Mouse (Mus musculus) cerebellum, postnatal 25 days (tissue): ENCODE data around the gene Spaca3.

Experiments
- DNase-seq, 2 experiments: peaks; one replicate each; pipeline ENCODE4 v3.0.0; 2021; ENCODE audit warnings: mixed read lengths in 2 of 2

Spaca3 gene

GRCm38 (mm10) chr11:80858065-80858464 lies at the start of gene Spaca3:
TSS of gene Spaca3 (plus strand) at chr11:80858365.
- no peak for DNase-seq

DNA sequence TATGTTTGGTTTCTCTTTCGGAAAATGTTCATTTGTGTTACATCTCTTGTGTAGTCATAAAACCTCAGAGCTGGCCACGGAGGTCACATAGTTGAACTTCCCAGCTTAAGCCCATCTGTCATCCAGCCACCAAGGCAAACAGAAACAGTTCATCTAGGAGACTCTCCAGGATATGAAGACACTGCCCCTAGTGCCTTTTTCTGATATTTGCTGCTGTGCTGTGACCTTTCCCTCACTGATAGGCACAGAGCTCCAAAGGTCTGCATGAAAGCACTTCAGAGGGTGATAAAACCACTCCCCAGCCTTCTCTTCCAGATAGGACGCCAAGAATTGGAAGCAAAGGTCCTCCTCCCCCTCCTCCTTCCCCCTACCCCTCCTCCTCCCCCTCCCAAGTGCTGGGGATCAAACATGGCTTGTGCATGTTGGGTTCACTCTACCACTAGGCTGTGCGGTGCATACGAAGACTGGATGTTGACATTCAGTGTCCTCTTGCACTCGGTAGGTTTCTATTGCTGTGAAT lies 49.6 kb upstream of the Spaca3 start:
- no peak for DNase-seq

DNA sequence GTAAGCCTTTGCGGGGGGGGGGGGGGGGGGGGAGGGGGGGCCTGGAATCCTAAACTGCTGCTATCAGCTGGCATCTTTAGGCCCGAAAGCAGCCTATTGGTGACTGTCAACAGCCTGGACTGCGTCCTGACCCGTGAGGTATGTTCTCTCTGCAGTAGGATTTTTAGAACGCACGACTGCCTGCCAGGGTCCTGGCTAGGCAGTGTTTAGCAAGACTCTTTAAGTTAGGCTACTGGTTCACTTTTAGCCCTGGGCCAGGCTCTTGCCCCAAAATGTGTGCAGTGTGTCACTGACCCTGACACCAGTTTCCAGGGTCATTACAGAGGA lies 48.5 kb upstream of the Spaca3 start:
- no peak for DNase-seq

- DNase-seq: peak in 1 of 2 experiments; percentile 16
Observed at GRCm38 (mm10) chr11:80809993-80810821, 48.0 kb upstream of the Spaca3 start, which contains the start of gene Tmem98. TSS of gene Tmem98 (plus strand) at chr11:80810175.

DNA sequence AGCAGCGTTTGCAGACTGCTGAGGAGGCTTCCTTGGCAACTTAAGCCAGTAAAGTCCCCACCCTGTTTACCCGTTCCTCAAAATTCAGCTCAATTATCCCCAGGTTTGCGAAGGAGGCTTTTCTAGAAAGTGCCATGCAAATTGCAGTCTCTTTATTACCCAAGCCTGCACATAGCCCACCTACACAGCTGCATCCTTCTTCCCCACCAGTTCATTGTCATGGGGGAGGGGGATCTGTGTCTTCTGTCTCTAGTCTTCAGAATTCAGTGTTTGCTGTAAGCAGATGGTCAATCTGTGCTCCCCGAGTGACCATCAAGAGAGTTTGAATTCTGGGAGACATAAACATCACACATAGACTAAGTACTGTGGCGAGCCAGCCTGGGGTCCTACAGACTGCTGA lies 47.0 kb upstream of the Spaca3 start:
- no peak for DNase-seq

DNA sequence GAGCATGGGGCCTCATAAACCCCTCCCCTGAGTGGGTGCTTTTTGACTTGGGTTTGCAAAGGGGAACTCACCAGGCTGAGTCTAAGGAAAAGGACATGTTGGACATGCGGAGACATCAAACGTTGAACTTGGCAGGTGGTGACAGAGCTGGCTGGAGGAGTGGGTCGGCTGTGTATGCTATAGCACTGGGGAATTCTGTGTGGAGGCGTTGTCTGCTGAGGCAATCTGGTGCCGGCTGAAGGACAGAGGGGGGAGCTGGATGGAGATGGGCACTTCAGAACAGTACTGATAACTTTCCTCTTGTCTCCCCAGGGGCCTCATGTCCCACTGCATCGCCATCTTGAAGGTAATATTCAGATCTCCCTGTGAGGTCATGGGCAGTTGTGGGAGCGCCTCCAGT lies 42.8 kb upstream of the Spaca3 start:
- no peak for DNase-seq

DNA sequence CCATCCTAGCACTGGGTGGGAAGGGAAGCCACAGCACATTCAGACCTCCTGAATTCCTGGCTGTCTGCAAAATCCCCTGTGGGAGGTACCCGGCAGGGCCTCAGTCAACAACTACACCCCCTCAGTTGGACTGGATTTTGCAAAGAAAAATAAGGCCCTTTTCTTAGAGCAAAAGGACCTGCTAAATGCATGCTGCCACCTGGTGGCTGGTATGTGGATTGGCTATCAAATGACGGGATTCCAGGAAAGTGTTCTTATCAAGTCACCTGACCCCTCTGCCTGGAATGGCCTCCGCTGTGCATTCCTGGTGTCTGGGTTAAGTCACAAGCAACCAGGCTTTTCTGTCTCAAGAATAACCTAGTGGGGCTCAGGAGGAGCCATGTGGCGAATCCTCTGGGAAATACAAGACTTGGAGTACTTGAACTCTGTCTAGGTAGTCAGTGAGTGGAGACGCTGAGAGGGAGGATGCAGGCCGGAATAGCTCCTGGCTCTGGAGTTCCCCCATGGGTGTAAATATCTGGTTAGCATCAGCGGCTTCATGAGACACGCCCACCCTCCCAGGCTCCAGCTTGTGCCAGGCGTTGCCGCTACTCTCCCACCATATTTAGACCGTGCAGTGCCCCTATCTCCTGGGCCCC lies 40.0 kb upstream of the Spaca3 start:
- peak; percentile 67 to 77 for DNase-seq

- no peak for DNase-seq
Observed at GRCm38 (mm10) chr11:80820085-80820484, 38.1 kb upstream of the Spaca3 start.

DNA sequence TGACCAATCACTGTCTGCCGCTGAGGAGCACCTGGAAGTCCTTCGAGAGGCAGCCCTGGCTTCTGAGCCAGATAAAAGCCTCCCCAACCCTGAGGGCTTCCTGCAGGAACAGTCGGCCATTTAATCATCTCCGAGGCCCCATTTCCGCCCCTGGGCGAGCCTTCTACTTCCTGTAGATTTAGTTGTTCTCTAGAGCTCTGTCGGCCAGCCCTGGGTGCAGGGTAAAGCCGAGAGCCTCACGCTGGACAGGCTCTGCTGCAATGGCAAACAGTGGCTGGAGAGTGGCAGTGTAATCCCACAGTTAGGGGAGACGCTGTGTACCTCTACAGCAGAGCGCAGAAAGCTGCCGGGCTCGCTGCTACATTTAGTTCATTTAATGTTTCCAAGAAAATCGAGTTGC lies 36.9 kb upstream of the Spaca3 start:
- peak; percentile 32 to 57 for DNase-seq

GRCm38 (mm10) chr11:80821794-80822193 lies 36.4 kb upstream of the Spaca3 start:
- no peak for DNase-seq

DNA sequence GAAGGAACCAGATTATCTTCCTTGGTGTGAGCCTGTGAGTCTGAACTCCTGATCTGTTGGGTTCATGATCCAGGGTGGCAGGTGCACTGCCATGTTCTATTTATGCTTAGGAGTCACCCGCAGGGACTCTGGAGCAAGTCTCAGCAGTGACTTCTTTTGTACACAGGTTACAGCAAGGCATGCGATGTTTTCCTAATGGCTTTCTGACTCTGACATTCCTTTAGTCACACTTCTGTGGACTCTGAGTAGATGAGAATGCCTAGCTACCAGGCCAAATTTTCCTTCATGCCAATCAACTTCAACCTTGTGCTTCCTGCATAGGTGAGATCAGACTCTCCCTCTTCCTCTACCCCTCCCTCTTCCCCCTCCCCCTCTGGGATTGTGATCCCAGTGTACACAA lies 22.8 kb upstream of the Spaca3 start:
- no peak for DNase-seq

- DNase-seq: no peak
Observed at GRCm38 (mm10) chr11:80835841-80836240, 22.3 kb upstream of the Spaca3 start.

- DNase-seq: no peak
Observed at GRCm38 (mm10) chr11:80838724-80839123, 19.4 kb upstream of the Spaca3 start.

DNA sequence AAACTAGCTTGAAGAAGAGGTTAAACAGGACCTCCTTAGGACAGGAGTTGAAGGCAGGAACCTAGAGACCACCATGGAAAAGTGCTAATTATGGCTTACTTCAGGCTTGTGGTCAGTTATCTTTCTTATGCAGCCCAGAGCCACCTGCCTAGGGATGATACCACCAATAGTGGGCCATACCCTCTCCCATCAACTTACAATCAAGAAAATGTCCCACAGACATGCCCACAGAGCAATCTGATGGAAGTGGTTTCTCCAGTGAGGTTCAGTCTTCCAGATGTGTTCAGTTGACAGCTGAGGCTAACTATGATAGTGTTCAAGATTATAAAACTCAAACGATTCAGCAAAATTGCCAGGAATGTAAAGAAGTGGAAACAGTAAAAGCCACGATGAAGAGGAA lies 14.7 kb upstream of the Spaca3 start:
- no peak for DNase-seq

DNA sequence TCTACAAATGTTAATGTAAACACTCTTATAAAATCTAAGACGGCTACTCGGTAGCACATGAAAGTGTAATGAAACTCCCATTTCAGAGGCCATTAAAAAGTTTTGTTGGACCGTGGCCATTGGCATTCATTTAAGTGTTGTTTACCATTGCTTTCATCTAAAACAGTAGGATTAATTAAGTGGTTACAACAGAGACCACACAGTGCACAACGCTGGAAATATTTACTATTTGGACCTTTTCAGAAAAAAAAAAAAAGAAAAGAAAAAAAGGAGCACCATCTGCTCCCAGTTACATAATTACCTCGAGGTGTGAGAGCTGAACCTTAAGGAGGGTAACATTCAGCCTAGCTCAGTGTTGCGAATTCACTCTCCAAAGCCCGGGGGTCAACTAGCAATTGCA lies 12.7 kb upstream of the Spaca3 start:
- DNase-seq: no peak

DNA sequence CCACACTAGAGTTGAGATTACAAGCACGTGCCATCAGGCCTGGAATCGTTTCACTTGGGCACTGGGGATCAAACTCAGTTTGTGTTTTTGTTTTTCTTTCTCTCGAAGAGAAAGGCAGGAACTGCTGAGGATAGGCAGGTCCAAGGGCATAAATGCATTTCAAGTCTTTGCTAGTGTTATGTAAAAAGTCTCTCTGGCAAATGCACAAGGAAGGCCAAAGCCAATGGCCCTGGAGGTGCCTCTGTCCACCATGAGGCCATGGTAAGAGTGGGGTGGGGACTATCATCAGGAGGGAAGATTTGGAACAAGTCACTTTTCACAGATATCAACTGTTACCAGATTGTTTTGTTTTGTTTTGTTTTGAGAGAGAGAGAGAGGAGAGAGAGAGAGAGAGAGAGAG lies 12.1 kb upstream of the Spaca3 start:
- no peak for DNase-seq

DNA sequence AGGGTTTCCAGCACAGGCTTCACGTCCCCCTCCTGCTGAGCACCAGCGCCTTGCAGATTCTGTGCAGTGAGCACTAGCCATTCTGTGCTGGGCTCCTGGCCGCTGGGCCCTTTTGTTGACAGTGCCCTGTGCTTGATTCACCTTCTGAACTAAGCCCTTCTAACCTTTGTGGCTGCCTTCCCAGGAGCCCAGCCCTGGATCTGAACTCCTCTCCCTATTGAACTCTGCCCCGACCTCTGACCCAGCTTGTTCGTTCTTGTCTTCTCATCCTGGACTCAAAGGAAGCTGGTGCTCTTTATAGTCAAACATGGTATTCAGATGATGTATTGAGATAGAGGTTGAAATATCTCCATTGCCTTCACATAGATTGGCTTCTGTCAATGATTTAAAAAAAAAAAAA lies 10.0 kb upstream of the Spaca3 start:
- no peak for DNase-seq

- no peak for DNase-seq
Observed at GRCm38 (mm10) chr11:80851859-80852258, 6.3 kb upstream of the Spaca3 start.

DNA sequence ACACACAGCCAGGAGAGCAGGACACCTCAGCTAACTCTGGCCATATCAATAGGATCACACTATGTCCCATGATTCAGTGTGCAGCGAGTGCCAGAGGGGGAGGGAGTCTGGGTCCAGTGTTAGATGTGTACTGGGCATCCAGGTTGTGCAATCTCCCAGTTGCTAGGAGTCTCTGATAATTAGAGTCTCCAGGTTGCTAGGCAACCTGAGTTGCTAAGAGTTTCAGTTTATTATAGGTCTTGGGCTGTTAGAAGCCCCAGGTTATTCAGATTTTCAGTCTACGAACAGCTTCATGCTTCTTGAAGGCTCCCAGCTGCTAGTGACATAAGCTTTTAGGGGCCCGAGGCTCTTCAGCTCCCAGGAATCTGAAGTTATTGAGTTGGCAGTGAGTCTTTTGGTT lies 5.2 kb upstream of the Spaca3 start:
- DNase-seq: no peak

DNA sequence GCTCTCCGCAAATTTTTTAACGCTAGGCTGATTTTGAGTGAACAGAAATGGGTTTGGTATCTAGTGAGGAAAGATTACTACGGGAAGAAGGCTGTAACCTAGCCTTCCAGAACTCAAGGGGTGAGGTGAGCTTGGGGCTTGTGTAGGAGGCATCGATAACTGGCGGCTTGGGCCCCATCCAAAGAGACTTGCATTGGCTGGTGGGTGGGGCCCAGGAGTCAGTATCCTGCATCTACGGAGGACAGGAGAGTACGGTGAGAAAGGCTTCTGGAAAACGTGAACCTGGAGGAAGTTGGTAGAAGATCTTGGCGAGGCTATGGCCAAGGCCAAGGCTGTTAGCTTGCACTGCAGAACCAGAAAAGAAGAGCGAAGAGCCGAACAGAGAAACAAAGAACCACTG lies 3.7 kb upstream of the Spaca3 start:
- DNase-seq: no peak

- DNase-seq: no peak
Observed at GRCm38 (mm10) chr11:80854908-80855307, 3.3 kb upstream of the Spaca3 start.

- DNase-seq: no peak
Observed at GRCm38 (mm10) chr11:80856827-80857226, 1.3 kb upstream of the Spaca3 start.

DNA sequence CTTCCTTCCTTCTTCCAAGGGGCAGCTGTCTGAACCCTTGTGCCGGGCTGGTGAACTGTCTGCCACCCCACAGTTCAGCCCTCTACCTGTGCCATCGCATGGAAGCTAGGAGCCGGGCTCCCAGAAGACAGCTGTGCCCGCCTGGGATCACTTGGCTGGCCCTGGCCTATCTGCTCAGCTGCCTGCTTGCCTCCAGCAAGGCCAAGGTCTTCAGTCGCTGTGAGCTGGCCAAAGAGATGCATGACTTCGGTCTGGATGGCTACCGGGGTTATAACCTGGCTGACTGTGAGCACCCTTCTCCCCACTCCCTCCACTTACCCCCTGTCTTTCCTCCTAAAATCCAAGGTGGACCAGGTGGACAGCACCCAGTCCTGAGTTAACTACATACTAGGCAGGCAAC lies 4.8 kb downstream of the Spaca3 start:
- no peak for DNase-seq

- no peak for DNase-seq
Observed at GRCm38 (mm10) chr11:80868039-80868438, 9.9 kb downstream of the Spaca3 start.
